Mouse (Mus musculus) MEL (cell line): Measurements from ENCODE around the gene Arpp19. TPM values are rescaled to one million over a fixed set of nuclear protein-coding genes. Genes with fewer than 3 reads are reported as not detected.

Experiments
- DNase-seq: peaks from one replicate; pipeline ENCODE4 v3.0.0; 2011; ENCODE audit warnings: low read depth, low spot score
- H3K27ac ChIP-seq: 2 replicates; pipeline ENCODE4 v1.5.1; 2012; ENCODE audit warnings: low read depth, mild to moderate bottlenecking, control low read depth, low read length, moderate library complexity; ENCODE audit not compliant: control insufficient read depth
- H3K27me3 ChIP-seq, 2 experiments: fragments of 150-350 bp in 1 of 2; sonication (generic) in 1 of 2; 2 replicates each; pipeline ENCODE4 v1.6.1; 2012; ENCODE audit warnings: low read length in 2 of 2, mild to moderate bottlenecking in 2 of 2, improper control_type of control experiment in 1 of 2, moderate library complexity in 1 of 2; ENCODE audit not compliant: insufficient read depth in 2 of 2, control insufficient read depth in 1 of 2
- H3K36me3 ChIP-seq, 2 experiments: 2 replicates each; pipeline ENCODE4 v1.6.1; 2012 to 2014; ENCODE audit warnings: low read length in 2 of 2, improper control_type of control experiment in 1 of 2, inconsistent platforms in 1 of 2, mild to moderate bottlenecking in 1 of 2; ENCODE audit not compliant: insufficient read depth in 2 of 2, control insufficient read depth in 1 of 2
- H3K4me1 ChIP-seq, 2 experiments: fragments of 150-350 bp in 1 of 2; sonication (generic) in 1 of 2; 2 replicates each; pipeline ENCODE4 v1.6.1; 2012; ENCODE audit warnings: low read length in 2 of 2, improper control_type of control experiment in 1 of 2, mild to moderate bottlenecking in 1 of 2; ENCODE audit not compliant: insufficient read depth in 2 of 2, control insufficient read depth in 1 of 2
- H3K4me3 ChIP-seq, 2 experiments: fragments of 150-350 bp in 1 of 2; sonication (generic) in 1 of 2; 2 replicates each; pipeline ENCODE4 v1.5.1; 2012; ENCODE audit warnings: low read depth in 2 of 2, low read length in 2 of 2, mild to moderate bottlenecking in 2 of 2, moderate library complexity in 2 of 2, control low read depth in 1 of 2, improper control_type of control experiment in 1 of 2; ENCODE audit not compliant: control insufficient read depth in 1 of 2, insufficient read depth in 1 of 2
- H3K79me2 ChIP-seq: 2 replicates; pipeline ENCODE4 v1.6.1; 2012; ENCODE audit warnings: mild to moderate bottlenecking, low read length, moderate library complexity; ENCODE audit not compliant: control insufficient read depth, poor library complexity, insufficient read depth
- H3K9ac ChIP-seq: 2 replicates; pipeline ENCODE4 v1.6.1; 2012; ENCODE audit warnings: low read depth, mild to moderate bottlenecking, control low read depth, low read length, moderate library complexity; ENCODE audit not compliant: control insufficient read depth, poor library complexity, severe bottlenecking
- H3K9me3 ChIP-seq: fragments of 150-350 bp; sonication (generic); replicated peaks from 2 replicates; pipeline ENCODE4 v1.6.1; 2012; ENCODE audit warnings: mild to moderate bottlenecking, low read length, improper control_type of control experiment, moderate library complexity; ENCODE audit not compliant: insufficient read depth
- CHD1 ChIP-seq: IDR thresholded peaks from 2 replicates; pipeline ENCODE4 v1.6.1; 2012; ENCODE audit warnings: low read depth, mild to moderate bottlenecking, inconsistent platforms, low read length, improper control_type of control experiment
- E2F4 ChIP-seq: IDR thresholded peaks from 2 replicates; pipeline ENCODE4 v1.6.1; 2011; ENCODE audit warnings: low read depth, low read length, improper control_type of control experiment, borderline replicate concordance
- ELF1 ChIP-seq: IDR thresholded peaks from 2 replicates; pipeline ENCODE4 v1.6.1; 2014; ENCODE audit warnings: low read depth, mild to moderate bottlenecking, inconsistent platforms, low read length, improper control_type of control experiment, moderate library complexity
- EP300 ChIP-seq, 2 experiments: IDR thresholded peaks; 2 replicates each; pipeline ENCODE4 v1.6.1; 2011; ENCODE audit warnings: improper control_type of control experiment in 2 of 2, low read length in 2 of 2, low read depth in 1 of 2, mild to moderate bottlenecking in 1 of 2
- ETS1 ChIP-seq: IDR thresholded peaks from 2 replicates; pipeline ENCODE4 v1.6.1; 2012; ENCODE audit warnings: low read depth, mild to moderate bottlenecking, inconsistent platforms, low read length, improper control_type of control experiment, moderate library complexity
- HCFC1 ChIP-seq: IDR thresholded peaks from 2 replicates; pipeline ENCODE4 v1.6.1; 2012; ENCODE audit warnings: low read depth, mild to moderate bottlenecking, inconsistent platforms, low read length, improper control_type of control experiment, moderate library complexity
- KAT2A ChIP-seq: conservative IDR thresholded peaks from 2 replicates; pipeline ENCODE4 v1.6.1; 2012; ENCODE audit warnings: low read depth, low read length, improper control_type of control experiment, inconsistent platforms
- MAFK ChIP-seq: IDR thresholded peaks from 2 replicates; pipeline ENCODE4 v1.6.1; 2011; ENCODE audit warnings: low read depth, mild to moderate bottlenecking, low read length, improper control_type of control experiment, borderline replicate concordance
- NRF1 ChIP-seq: IDR thresholded peaks from 2 replicates; pipeline ENCODE4 v1.6.1; 2014; ENCODE audit warnings: low read depth, mild to moderate bottlenecking, inconsistent platforms, low read length, improper control_type of control experiment, moderate library complexity; ENCODE audit not compliant: poor library complexity, insufficient read depth, severe bottlenecking
- POLR2AphosphoS2 ChIP-seq: IDR thresholded peaks from 2 replicates; pipeline ENCODE4 v1.6.1; 2011; ENCODE audit warnings: low read length, improper control_type of control experiment
- POLR2AphosphoS5 ChIP-seq: IDR thresholded peaks from 2 replicates; pipeline ENCODE4 v1.6.1; 2012; ENCODE audit warnings: low read depth, borderline replicate concordance, mild to moderate bottlenecking, inconsistent platforms, low read length, moderate library complexity, mixed read lengths
- RCOR1 ChIP-seq: IDR thresholded peaks from 2 replicates; pipeline ENCODE4 v1.6.1; 2012; ENCODE audit warnings: low read depth, mild to moderate bottlenecking, inconsistent platforms, low read length, improper control_type of control experiment
- TAL1 ChIP-seq: IDR thresholded peaks from 2 replicates; pipeline ENCODE4 v1.6.1; 2012; ENCODE audit warnings: mild to moderate bottlenecking, inconsistent platforms, low read length, moderate library complexity, mixed read lengths
- TBP ChIP-seq: IDR thresholded peaks from 2 replicates; pipeline ENCODE4 v1.8.0; 2011; ENCODE audit warnings: low read depth, low read length, improper control_type of control experiment
- TCF12 ChIP-seq: IDR thresholded peaks from 2 replicates; pipeline ENCODE4 v1.6.1; 2014; ENCODE audit warnings: low read depth, mild to moderate bottlenecking, inconsistent platforms, low read length, improper control_type of control experiment, moderate library complexity
- USF2 ChIP-seq, 2 experiments: IDR thresholded peaks; 2 replicates each; pipeline ENCODE4 v1.6.1; 2011 to 2012; ENCODE audit warnings: improper control_type of control experiment in 2 of 2, low read length in 2 of 2, borderline replicate concordance in 1 of 2, inconsistent platforms in 1 of 2, low read depth in 1 of 2, mild to moderate bottlenecking in 1 of 2; ENCODE audit not compliant: insufficient read depth in 1 of 2
- ZKSCAN1 ChIP-seq: IDR thresholded peaks from 2 replicates; pipeline ENCODE4 v1.6.1; 2012; ENCODE audit warnings: low read depth, mild to moderate bottlenecking, inconsistent platforms, low read length, improper control_type of control experiment, moderate library complexity
- ZMIZ1 ChIP-seq: IDR thresholded peaks from 2 replicates; pipeline ENCODE4 v1.6.1; 2012; ENCODE audit warnings: low read depth, mild to moderate bottlenecking, inconsistent platforms, low read length, improper control_type of control experiment, moderate library complexity
- polyA plus RNA-seq, 2 experiments: library from polyadenylated mRNA; stranded (reverse) in 1 of 2; unstranded in 1 of 2; fragments of >175 nt in 1 of 2; fragments of >200 nt in 1 of 2; gene quantifications; 2 replicates each; pipeline versions ENCODE4 v1.2.1 to v1.2.4; 2012; ENCODE audit warnings: low replicate concordance in 2 of 2, low read depth in 1 of 2; ENCODE audit not compliant: insufficient read length in 2 of 2, insufficient read depth in 1 of 2, missing spikeins in 1 of 2
- total RNA-seq: library from RNA; depleted of rRNA; stranded (reverse); fragments of 300-350 nt; gene quantifications from 2 replicates; pipeline ENCODE4 v1.2.3, GENCODE M21; 2012

Gene Arpp19
- total and polyA plus RNA-seq, 3 experiments = 230 to 237 TPM; not detected in 1

GRCm38 (mm10) chr9:74997976-74998375, 39.4 kb upstream of the Arpp19 start:
- Histone ChIP-seq H3K27me3 (no peaks in the 10 kb centered on the region), H3K4me3 (no peak overlapping the region), H3K9ac (no peak overlapping the region), H3K9me3 (no peaks in the 10 kb centered on the region), H3K27ac (no peak overlapping the region), H3K79me2 (no peaks in the 10 kb centered on the region), H3K36me3 (no peaks in the 10 kb centered on the region; a peak in 2 of 4 replicates), H3K4me1 (no peaks in the 10 kb centered on the region)
- no peak for TF ChIP-seq POLR2AphosphoS2
- no peak for TF ChIP-seq RCOR1
- no peak for TF ChIP-seq ZMIZ1
- no peak for DNase-seq

- Histone ChIP-seq H3K4me3 (no peak overlapping the region), H3K27me3 (no peaks in the 10 kb centered on the region), H3K36me3 (no peaks in the 10 kb centered on the region; a peak in 2 of 4 replicates), H3K27ac (no peak overlapping the region), H3K79me2 (no peaks in the 10 kb centered on the region), H3K4me1 (no peaks in the 10 kb centered on the region), H3K9ac (no peak overlapping the region), H3K9me3 (no peaks in the 10 kb centered on the region)
- no peak for DNase-seq
- TF ChIP-seq ETS1 (no peak), POLR2AphosphoS5 (no peak), EP300 (IDR thresholded peaks at IDR 0.05; ENCODE audit: low read depth in 1 of 2, low read length in 2 of 2) (no peak), NRF1 (no peak), MAFK (no peak), CHD1 (no peak), HCFC1 (no peak), TBP (no peak), TCF12 (no peak), USF2 (IDR thresholded peaks at IDR 0.05; ENCODE audit: borderline replicate concordance in 1 of 2, insufficient read depth in 1 of 2, low read depth in 1 of 2, low read length in 2 of 2) (no peak), TAL1 (no peak), ELF1 (no peak), KAT2A (no peak), ZKSCAN1 (no peak), E2F4 (no peak)
These were observed 36.4 kb upstream of the Arpp19 start for GRCm38 (mm10) chr9:75001006-75001405.
